Mouse (Mus musculus): ENCODE data around the gene Gas6. TPM values are rescaled to one million over a fixed set of nuclear protein-coding genes. Genes with fewer than 3 reads are reported as not detected.

Gene Gas6
- polyA plus RNA-seq, 1 experiment from 2014 or later = 9.3 TPM

DNA sequence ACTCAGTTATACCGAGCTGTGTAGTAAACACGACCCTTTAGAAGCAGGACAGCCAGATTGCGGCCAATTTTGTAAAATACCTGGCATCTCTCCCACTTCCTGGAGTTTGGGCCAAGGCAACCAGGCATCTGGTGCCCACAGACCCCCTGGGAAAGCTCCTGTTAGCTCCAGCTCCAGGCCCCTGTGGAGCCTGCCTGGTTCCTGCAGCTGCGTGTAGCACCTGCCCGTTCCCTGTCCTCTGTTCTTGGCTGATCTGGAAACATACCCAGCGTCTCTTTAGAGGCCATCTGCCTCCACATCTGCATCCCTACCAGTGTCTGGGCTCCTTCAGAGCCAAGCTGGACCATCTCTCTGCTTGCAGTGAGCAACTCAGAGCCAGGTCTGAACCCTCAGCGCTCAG is 63.9 kb downstream of the Gas6 start:
- ATAC-seq = no peak
- TF ChIP-seq EP300 (IDR thresholded peaks at IDR 0.05; ENCODE audit: low read depth) = no peak
- no peak for TF ChIP-seq CTCF (IDR thresholded peaks at IDR 0.05; ENCODE audit: low read depth)
- no peaks in the 10 kb centered on the region for H3K36me3 ChIP-seq (replicated peaks; ENCODE audit: insufficient read depth, low read length)
- H3K9ac ChIP-seq (replicated peaks) = no peak overlapping the region
- DNase-seq = no peak
- no peaks in the 10 kb centered on the region for H3K4me1 ChIP-seq (ENCODE audit: insufficient read depth)
- H3K27me3 ChIP-seq (ENCODE audit: insufficient read depth, low read length) = peaks cover 10% of the 10 kb centered on the region; the same call in 1 of the 2 replicates
- no peak overlapping the region for H3K4me3 ChIP-seq (ENCODE audit: low read depth, low read length)
- no peaks in the 10 kb centered on the region for H3K9me3 ChIP-seq (ENCODE audit: low read length)
- no peak overlapping the region for H3K4me2 ChIP-seq (ENCODE audit: low read depth, low read length)
- WGBS (ENCODE audit: insufficient replicate concordance) = 74% methylated on average over 7 of the region's 7 CpGs
- H3K27ac ChIP-seq (ENCODE audit: low read depth) = no peak overlapping the region

DNA sequence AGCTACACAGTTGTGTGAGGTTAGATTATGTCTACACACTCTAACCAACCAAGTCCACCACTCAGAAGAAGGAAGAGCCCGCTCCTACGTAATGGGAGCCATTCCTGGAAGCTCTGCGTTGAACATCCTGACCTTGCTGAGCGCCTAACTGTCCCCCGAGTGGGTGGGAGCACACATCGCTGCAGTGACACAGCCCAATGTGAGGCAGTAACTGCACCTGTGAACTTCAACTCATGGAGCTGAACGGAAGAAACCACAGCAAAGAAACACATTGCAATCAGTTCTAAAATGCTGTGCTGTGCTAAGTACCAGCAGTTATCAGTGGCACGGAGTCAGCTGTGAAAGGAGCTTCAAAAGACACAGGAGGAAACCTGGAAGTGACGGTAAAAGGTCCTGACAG is 66.1 kb downstream of the Gas6 start:
- Histone ChIP-seq H3K4me3 (ENCODE audit: low read depth, low read length) (no peak overlapping the region), H3K4me2 (ENCODE audit: low read depth, low read length) (no peak overlapping the region), H3K27me3 (ENCODE audit: insufficient read depth, low read length) (no peaks in the 10 kb centered on the region), H3K27ac (ENCODE audit: low read depth) (no peak overlapping the region), H3K36me3 (replicated peaks; ENCODE audit: insufficient read depth, low read length) (no peaks in the 10 kb centered on the region), H3K4me1 (ENCODE audit: insufficient read depth) (no peaks in the 10 kb centered on the region), H3K9me3 (ENCODE audit: low read length) (no peaks in the 10 kb centered on the region), H3K9ac (replicated peaks) (no peak overlapping the region)
- WGBS (ENCODE audit: insufficient replicate concordance) = 61% methylated on average over 9 of the region's 9 CpGs
- ATAC-seq (no peak), DNase-seq (no peak)
- TF ChIP-seq CTCF (IDR thresholded peaks at IDR 0.05; ENCODE audit: low read depth) (no peak), EP300 (IDR thresholded peaks at IDR 0.05; ENCODE audit: low read depth) (no peak)

DNA sequence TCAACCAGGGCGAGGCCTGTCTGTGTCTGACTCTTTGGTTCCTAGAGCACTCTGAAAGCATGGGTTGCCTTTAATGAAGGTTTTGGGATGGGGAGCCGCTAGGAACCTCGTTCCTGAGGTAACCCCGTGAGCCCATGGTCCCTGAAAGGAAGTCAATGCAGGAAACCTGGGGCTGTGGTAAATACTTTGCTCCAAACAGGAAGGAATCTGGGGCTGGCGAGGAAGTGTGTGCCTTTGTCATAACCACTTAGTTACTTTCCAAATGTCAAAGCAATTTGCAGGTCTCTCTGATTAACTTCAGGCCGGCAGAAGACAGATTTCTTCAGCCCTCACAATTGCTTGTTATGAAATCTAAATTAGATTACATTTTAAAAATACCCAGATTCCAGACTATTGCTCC is 66.9 kb downstream of the Gas6 start:
- Histone ChIP-seq H3K4me3 (ENCODE audit: low read depth, low read length) (no peak overlapping the region), H3K27ac (ENCODE audit: low read depth) (no peak overlapping the region), H3K27me3 (ENCODE audit: insufficient read depth, low read length) (no peaks in the 10 kb centered on the region), H3K9ac (replicated peaks) (no peak overlapping the region), H3K4me2 (ENCODE audit: low read depth, low read length) (no peak overlapping the region), H3K9me3 (ENCODE audit: low read length) (no peaks in the 10 kb centered on the region; the same call in 1 of the 2 replicates), H3K36me3 (replicated peaks; ENCODE audit: insufficient read depth, low read length) (no peaks in the 10 kb centered on the region), H3K4me1 (ENCODE audit: insufficient read depth) (no peaks in the 10 kb centered on the region)
- 32% methylated on average over 6 of the region's 6 CpGs for WGBS (ENCODE audit: insufficient replicate concordance)
- DNase-seq (no peak), ATAC-seq (no peak)
- TF ChIP-seq CTCF (IDR thresholded peaks at IDR 0.05; ENCODE audit: low read depth) = no peak

DNA sequence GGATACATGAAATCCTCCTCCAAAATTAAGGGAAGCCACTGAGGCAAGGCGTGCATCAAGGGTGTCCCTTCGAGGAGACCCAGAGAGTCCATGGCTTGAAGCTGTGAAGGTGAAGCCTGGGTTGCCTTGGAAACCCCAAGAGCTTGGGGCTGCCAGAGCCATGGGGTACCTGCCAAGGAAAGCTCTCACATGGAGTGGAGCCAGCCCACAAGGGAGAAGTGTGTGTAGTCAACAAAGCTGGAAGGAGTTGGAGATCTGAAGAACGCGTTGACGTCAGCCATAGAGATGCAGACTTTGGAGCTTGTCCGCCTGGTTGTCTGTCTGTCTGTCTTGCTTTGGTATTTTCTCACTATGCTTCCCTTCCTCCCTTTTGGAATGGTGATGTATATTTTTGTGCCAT is 73.3 kb downstream of the Gas6 start:
- H3K27me3 ChIP-seq (ENCODE audit: insufficient read depth, low read length) = no peaks in the 10 kb centered on the region
- no peak for DNase-seq
- H3K27ac ChIP-seq (ENCODE audit: low read depth) = no peak overlapping the region
- no peaks in the 10 kb centered on the region for H3K4me1 ChIP-seq (ENCODE audit: insufficient read depth)
- TF ChIP-seq CTCF (IDR thresholded peaks at IDR 0.05; ENCODE audit: low read depth) (no peak), EP300 (IDR thresholded peaks at IDR 0.05; ENCODE audit: low read depth) (no peak)
- no peak overlapping the region for H3K4me2 ChIP-seq (ENCODE audit: low read depth, low read length)
- no peak overlapping the region for H3K9ac ChIP-seq (replicated peaks)
- no peaks in the 10 kb centered on the region for H3K36me3 ChIP-seq (replicated peaks; ENCODE audit: insufficient read depth, low read length)
- WGBS (ENCODE audit: insufficient replicate concordance) = 79% methylated on average over 6 of the region's 6 CpGs
- H3K4me3 ChIP-seq (ENCODE audit: low read depth, low read length) = no peak overlapping the region
- no peaks in the 10 kb centered on the region; the same call in 1 of the 2 replicates for H3K9me3 ChIP-seq (ENCODE audit: low read length)
- ATAC-seq = no peak

DNA sequence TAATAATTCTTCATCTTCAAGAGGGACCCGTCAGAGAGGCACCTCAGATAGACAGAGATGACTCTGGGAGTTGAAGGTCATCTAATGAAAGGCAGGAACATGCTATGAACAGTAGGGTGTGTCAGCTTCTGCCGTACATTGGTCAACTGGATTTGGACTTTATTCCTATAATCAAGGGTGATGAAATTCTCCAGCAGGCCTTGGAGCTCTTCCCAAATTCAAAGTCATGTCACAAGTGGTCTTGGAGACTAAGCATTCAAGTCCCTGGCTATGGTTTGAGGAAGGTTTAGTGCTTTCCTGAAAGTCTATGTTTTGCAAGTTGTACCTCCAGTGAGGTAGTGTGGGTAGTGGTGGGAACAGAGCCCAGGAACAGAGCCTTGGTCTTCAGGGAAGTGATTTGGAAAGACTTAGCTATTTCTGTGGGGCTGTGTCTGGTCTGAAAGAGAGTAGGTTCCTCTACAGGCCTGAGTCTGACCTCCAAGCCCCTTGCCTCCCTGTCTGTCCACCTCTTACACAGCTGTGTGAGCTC is 75.1 kb downstream of the Gas6 start:
- Histone ChIP-seq H3K4me2 (ENCODE audit: low read depth, low read length) (no peak overlapping the region), H3K9me3 (ENCODE audit: low read length) (no peaks in the 10 kb centered on the region; the same call in 1 of the 2 replicates), H3K27me3 (ENCODE audit: insufficient read depth, low read length) (no peaks in the 10 kb centered on the region), H3K4me3 (ENCODE audit: low read depth, low read length) (no peak overlapping the region), H3K27ac (ENCODE audit: low read depth) (no peak overlapping the region), H3K4me1 (ENCODE audit: insufficient read depth) (no peaks in the 10 kb centered on the region), H3K36me3 (replicated peaks; ENCODE audit: insufficient read depth, low read length) (no peaks in the 10 kb centered on the region), H3K9ac (replicated peaks) (no peak overlapping the region)
- DNase-seq (no peak), ATAC-seq (no peak)
- WGBS (ENCODE audit: insufficient replicate concordance) = 56% methylated on average over 2 of the region's 2 CpGs
- TF ChIP-seq EP300 (IDR thresholded peaks at IDR 0.05; ENCODE audit: low read depth) = no peak
- TF ChIP-seq CTCF (IDR thresholded peaks at IDR 0.05; ENCODE audit: low read depth) = no peak

- Histone ChIP-seq H3K27ac (ENCODE audit: low read depth) (no peak overlapping the region), H3K36me3 (replicated peaks; ENCODE audit: insufficient read depth, low read length) (no peaks in the 10 kb centered on the region), H3K9ac (replicated peaks) (no peak overlapping the region), H3K4me2 (ENCODE audit: low read depth, low read length) (no peak overlapping the region), H3K9me3 (ENCODE audit: low read length) (no peaks in the 10 kb centered on the region), H3K4me1 (ENCODE audit: insufficient read depth) (no peaks in the 10 kb centered on the region), H3K4me3 (ENCODE audit: low read depth, low read length) (no peak overlapping the region), H3K27me3 (ENCODE audit: insufficient read depth, low read length) (no peaks in the 10 kb centered on the region)
- WGBS (ENCODE audit: insufficient replicate concordance) = 62% methylated on average over 10 of the region's 10 CpGs
- DNase-seq = no peak
- no peak for TF ChIP-seq CTCF (IDR thresholded peaks at IDR 0.05; ENCODE audit: low read depth)
- no peak for TF ChIP-seq EP300 (IDR thresholded peaks at IDR 0.05; ENCODE audit: low read depth)
- ATAC-seq = no peak
Measured at GRCm38 (mm10) chr8:13415879-13416278, 78.4 kb downstream of the Gas6 start.

Other genes with a start within 250 kb of the Gas6 start
- 0.45 TPM in 1 of 2 replicates, not detected in the other for gene Adprhl1, start 240.3 kb downstream of the Gas6 start, polyA plus RNA-seq (2015; fragmentation: Nextera tagmentation; extraction: Ambion mirVana)
- 5.0 and 5.9 TPM in 2 replicates for gene Dcun1d2, start 206.4 kb downstream of the Gas6 start, polyA plus RNA-seq (2015; fragmentation: Nextera tagmentation; extraction: Ambion mirVana)
- gene Tmco3, start 206.3 kb downstream of the Gas6 start, polyA plus RNA-seq (2015; fragmentation: Nextera tagmentation; extraction: Ambion mirVana) = 3.3 and 3.7 TPM in 2 replicates
- 45.9 and 52.5 TPM in 2 replicates for gene Tfdp1, start 155.7 kb downstream of the Gas6 start, polyA plus RNA-seq (2015; fragmentation: Nextera tagmentation; extraction: Ambion mirVana)
- gene Atp4b, start 97.7 kb downstream of the Gas6 start, polyA plus RNA-seq (2015; fragmentation: Nextera tagmentation; extraction: Ambion mirVana) = not detected in 2 replicates
- gene Grk1, start 89.4 kb downstream of the Gas6 start, polyA plus RNA-seq (2015; fragmentation: Nextera tagmentation; extraction: Ambion mirVana) = not detected in 2 replicates
- not detected in 2 replicates for gene Tmem255b, start 59.3 kb downstream of the Gas6 start, polyA plus RNA-seq (2015; fragmentation: Nextera tagmentation; extraction: Ambion mirVana)
- not detected in 2 replicates for gene 1700029H14Rik, start 68.0 kb upstream of the Gas6 start, polyA plus RNA-seq (2015; fragmentation: Nextera tagmentation; extraction: Ambion mirVana)
- 9.9 and 11.4 TPM in 2 replicates for gene Rasa3, start 183.1 kb upstream of the Gas6 start, polyA plus RNA-seq (2015; fragmentation: Nextera tagmentation; extraction: Ambion mirVana)
- not detected in 2 replicates for gene Cfap97d2, start 211.4 kb upstream of the Gas6 start, polyA plus RNA-seq (2015; fragmentation: Nextera tagmentation; extraction: Ambion mirVana)

All from liver, postnatal 0 days (tissue).